Mouse (Mus musculus): ENCODE results near the gene Wwox.

- TF ChIP-seq POLR2A (IDR thresholded peaks at IDR 0.05; ENCODE audit: borderline replicate concordance, low read depth, low read length) (no peak), CTCF (IDR thresholded peaks at IDR 0.05; ENCODE audit: low read depth, low read length) (no peak)
Measured at GRCm38 (mm10) chr8:114939338-114939737, 499.9 kb downstream of the Wwox start.
